Mouse (Mus musculus) testis, adult 2 months (tissue): ENCODE data around the gene Nt5c.

Source experiments
- CTCF ChIP-seq: fragments of 200-500 bp; IDR thresholded peaks from 2 replicates; pipeline ENCODE4 v1.5.1; 2012; ENCODE audit warnings: low read depth, mild to moderate bottlenecking, inconsistent platforms, low read length, moderate library complexity; ENCODE audit not compliant: control insufficient read depth, insufficient read depth, insufficient replicate concordance
- POLR2A ChIP-seq: fragments of 200-500 bp; IDR thresholded peaks from 2 replicates; pipeline ENCODE4 v1.6.1; 2012; ENCODE audit warnings: low read depth, mild to moderate bottlenecking, inconsistent platforms, low read length, moderate library complexity; ENCODE audit not compliant: control insufficient read depth

GRCm38 (mm10) chr11:115450176-115450575 is 41.5 kb downstream of the Nt5c start:
- TF ChIP-seq CTCF: no peak
- TF ChIP-seq POLR2A: no peak
